Mouse (Mus musculus): ENCODE data around the gene Hmga2. TPM values are rescaled to one million over a fixed set of nuclear protein-coding genes. Genes with fewer than 3 reads are reported as not detected.
A peak's percentile ranks its signal among the peaks of the same experiment; 100 is the strongest.
"Not testable (repeated sequence)": the region's sequence is repeated elsewhere in the genome, so short reads cannot be mapped to it uniquely, and the experiment has no call there.

Gene Hmga2
- polyA plus RNA-seq, 1 experiment from 2014 or later: 21.1 TPM

DNA sequence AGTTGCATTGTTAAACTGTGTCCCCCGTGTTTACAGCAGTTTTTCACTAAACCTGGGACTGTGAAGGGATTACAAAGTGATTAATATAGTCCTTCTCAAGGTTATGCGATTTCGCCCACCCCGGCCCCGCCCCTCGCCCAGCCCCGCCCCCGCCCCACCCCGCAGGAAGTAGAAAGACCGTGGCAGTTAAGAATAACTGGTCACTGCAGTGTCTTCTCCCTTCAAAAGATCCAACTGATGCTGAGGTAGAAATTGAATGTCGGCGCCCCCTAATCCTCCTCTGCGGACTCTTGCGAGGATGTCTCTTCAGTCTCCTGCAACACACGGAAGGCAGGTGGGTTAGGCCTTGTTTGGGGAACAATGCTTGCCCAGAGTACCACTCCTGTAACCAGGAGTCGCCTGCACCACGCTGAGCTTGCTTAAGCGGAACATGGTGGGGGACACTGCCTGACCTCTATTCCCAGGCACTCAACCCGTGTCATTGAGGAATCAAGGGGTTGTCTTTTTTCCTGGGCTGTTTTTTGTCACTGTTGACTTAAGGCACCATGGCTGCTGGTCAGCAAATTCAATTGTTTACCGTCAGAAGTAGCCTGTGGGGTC, 112.2 kb downstream of the Hmga2 start:
- Histone ChIP-seq H3K9me3 (ENCODE audit: control insufficient read depth, low read length) (no peaks in the 10 kb centered on the region), H3K4me1 (ENCODE audit: control insufficient read depth, insufficient read depth, low read length) (peaks cover 27% of the 10 kb centered on the region), H3K4me3 (ENCODE audit: low read length) (no peak overlapping the region), H3K36me3 (ENCODE audit: control insufficient read depth, insufficient read depth, low read length) (no peaks in the 10 kb centered on the region), H3K4me2 (ENCODE audit: low read depth, low read length) (no peak overlapping the region), H3K9ac (ENCODE audit: low read depth, low read length) (no peak overlapping the region), H3K27ac (ENCODE audit: low read length) (0 out of 2 replicates have a peak overlapping the region, but pooled peaks have one; percentile 9), H3K27me3 (replicated peaks; ENCODE audit: control insufficient read depth, insufficient read depth, low read length) (no peaks in the 10 kb centered on the region)
- no peak for ATAC-seq
- 54% methylated on average over 20 of the region's 20 CpGs for WGBS

DNA sequence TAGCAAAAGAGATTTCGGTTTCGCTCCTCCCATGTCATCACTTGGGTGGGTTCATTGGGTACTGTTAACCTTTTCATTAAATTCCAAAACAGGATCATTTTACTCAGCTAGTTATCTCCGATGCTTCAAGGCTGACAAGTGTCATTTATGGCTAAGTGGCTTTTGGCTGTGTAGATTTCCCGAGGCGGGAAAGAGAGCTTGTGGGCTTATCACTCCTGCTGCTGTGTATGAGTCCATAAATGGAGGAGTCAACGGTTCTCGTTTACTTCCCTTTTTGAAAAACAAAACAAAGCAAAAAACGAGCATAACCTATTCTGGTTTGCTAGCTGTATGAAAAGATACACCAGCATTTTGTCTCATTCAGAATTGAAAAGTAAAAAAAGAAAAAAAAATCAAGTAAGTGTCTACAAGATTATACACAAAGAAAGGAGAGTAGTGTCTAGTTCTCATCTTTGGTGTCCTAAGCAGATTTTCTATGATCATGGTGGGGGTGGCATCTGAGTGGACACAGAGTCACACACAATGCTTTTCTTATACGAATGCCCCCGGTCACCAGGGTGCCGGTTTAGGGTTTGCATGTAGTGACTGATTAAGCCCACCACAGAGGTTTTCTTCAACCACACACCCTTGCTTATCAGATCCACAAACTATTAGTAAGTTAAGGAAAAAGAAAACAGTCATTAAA, 112.8 kb downstream of the Hmga2 start:
- H3K27me3 ChIP-seq (replicated peaks; ENCODE audit: control insufficient read depth, insufficient read depth, low read length); H3K9me3 ChIP-seq (ENCODE audit: control insufficient read depth, low read length); ATAC-seq; H3K36me3 ChIP-seq (ENCODE audit: control insufficient read depth, insufficient read depth, low read length); H3K4me3 ChIP-seq (ENCODE audit: low read length); H3K4me2 ChIP-seq (ENCODE audit: low read depth, low read length); H3K9ac ChIP-seq (ENCODE audit: low read depth, low read length); H3K27ac ChIP-seq (ENCODE audit: low read length): not testable (repeated sequence)
- peaks cover 26% of the 10 kb centered on the region for H3K4me1 ChIP-seq (ENCODE audit: control insufficient read depth, insufficient read depth, low read length)
- WGBS: 83% methylated on average over 8 of the region's 11 CpGs

GRCm38 (mm10) chr10:120354523-120355030, 121.7 kb downstream of the Hmga2 start:
- no peak for ATAC-seq
- WGBS: 48% methylated on average over 13 of the region's 13 CpGs
- peaks cover 12% of the 10 kb centered on the region for H3K4me1 ChIP-seq (ENCODE audit: control insufficient read depth, insufficient read depth, low read length)
- H3K9me3 ChIP-seq (ENCODE audit: control insufficient read depth, low read length): no peaks in the 10 kb centered on the region
- no peaks in the 10 kb centered on the region for H3K36me3 ChIP-seq (ENCODE audit: control insufficient read depth, insufficient read depth, low read length)
- H3K4me3 ChIP-seq (ENCODE audit: low read length): no peak overlapping the region
- no peak overlapping the region for H3K4me2 ChIP-seq (ENCODE audit: low read depth, low read length)
- no peak overlapping the region for H3K9ac ChIP-seq (ENCODE audit: low read depth, low read length)
- H3K27me3 ChIP-seq (replicated peaks; ENCODE audit: control insufficient read depth, insufficient read depth, low read length): no peaks in the 10 kb centered on the region
- H3K27ac ChIP-seq (ENCODE audit: low read length): no peak overlapping the region

- no peaks in the 10 kb centered on the region for H3K4me1 ChIP-seq (ENCODE audit: control insufficient read depth, insufficient read depth, low read length)
- 87% methylated on average over 6 of the region's 6 CpGs for WGBS
Observed at GRCm38 (mm10) chr10:120345325-120345724, 130.9 kb downstream of the Hmga2 start.

DNA sequence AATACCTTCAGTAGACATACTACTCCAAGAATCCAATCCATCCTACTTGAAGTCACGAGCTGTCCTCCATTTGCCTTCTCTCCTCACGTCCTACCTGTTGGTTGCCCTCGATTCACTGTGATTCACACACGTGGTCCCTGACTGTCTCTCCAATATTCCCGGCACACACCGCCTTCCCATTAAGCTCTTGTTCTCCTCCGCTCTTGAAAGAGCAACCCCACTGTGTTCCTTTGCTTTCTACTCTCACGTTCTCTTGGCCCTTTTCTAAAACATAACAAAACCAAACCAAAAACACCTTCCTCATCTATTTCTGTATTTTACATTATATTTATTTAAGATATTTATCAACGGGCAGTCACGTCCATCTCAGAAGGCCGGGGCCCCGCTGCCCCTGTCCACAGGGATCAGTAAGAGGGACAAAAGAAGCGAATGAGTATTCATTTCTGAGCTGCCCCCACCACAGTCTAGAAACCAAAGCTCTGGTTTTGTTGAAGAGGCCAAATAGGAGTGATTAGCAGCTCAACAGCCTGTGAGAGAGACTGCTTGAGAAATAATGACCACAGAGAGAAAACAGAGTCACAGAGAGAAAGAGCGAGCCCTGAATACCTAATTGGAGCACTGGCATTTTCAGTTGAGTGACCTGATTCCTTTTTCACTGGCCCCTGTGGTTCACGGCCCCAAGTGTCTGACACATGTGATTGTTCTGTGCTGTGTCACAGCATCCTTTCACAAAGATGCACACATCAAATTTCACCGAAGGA, 131.5 kb downstream of the Hmga2 start:
- ATAC-seq: no peak

More at GRCm38 (mm10) chr10:120345325-120345724, 130.9 kb downstream of the Hmga2 start:
- H3K27me3 ChIP-seq (replicated peaks; ENCODE audit: control insufficient read depth, insufficient read depth, low read length): no peaks in the 10 kb centered on the region
- H3K36me3 ChIP-seq (ENCODE audit: control insufficient read depth, insufficient read depth, low read length): no peaks in the 10 kb centered on the region
- no peak for ATAC-seq
- H3K9me3 ChIP-seq (ENCODE audit: control insufficient read depth, low read length): no peaks in the 10 kb centered on the region
- H3K4me2 ChIP-seq (ENCODE audit: low read depth, low read length): no peak overlapping the region
- no peak overlapping the region for H3K9ac ChIP-seq (ENCODE audit: low read depth, low read length)
- H3K27ac ChIP-seq (ENCODE audit: low read length): no peak overlapping the region
- H3K4me3 ChIP-seq (ENCODE audit: low read length): no peak overlapping the region

GRCm38 (mm10) chr10:120339906-120340305, 136.4 kb downstream of the Hmga2 start:
- H3K4me1 ChIP-seq (ENCODE audit: control insufficient read depth, insufficient read depth, low read length); H3K27ac ChIP-seq (ENCODE audit: low read length); H3K9me3 ChIP-seq (ENCODE audit: control insufficient read depth, low read length); H3K27me3 ChIP-seq (replicated peaks; ENCODE audit: control insufficient read depth, insufficient read depth, low read length); H3K36me3 ChIP-seq (ENCODE audit: control insufficient read depth, insufficient read depth, low read length); H3K9ac ChIP-seq (ENCODE audit: low read depth, low read length); ATAC-seq; H3K4me3 ChIP-seq (ENCODE audit: low read length); H3K4me2 ChIP-seq (ENCODE audit: low read depth, low read length): not testable (repeated sequence)
- WGBS: 85% methylated on average over 2 of the region's 2 CpGs

More for the DNA sequence above, 131.5 kb downstream of the Hmga2 start:
- Histone ChIP-seq H3K4me1 (ENCODE audit: control insufficient read depth, insufficient read depth, low read length) (no peaks in the 10 kb centered on the region), H3K36me3 (ENCODE audit: control insufficient read depth, insufficient read depth, low read length) (no peaks in the 10 kb centered on the region), H3K27ac (ENCODE audit: low read length) (no peak overlapping the region), H3K4me3 (ENCODE audit: low read length) (no peak overlapping the region), H3K9me3 (ENCODE audit: control insufficient read depth, low read length) (no peaks in the 10 kb centered on the region), H3K27me3 (replicated peaks; ENCODE audit: control insufficient read depth, insufficient read depth, low read length) (no peaks in the 10 kb centered on the region), H3K4me2 (ENCODE audit: low read depth, low read length) (no peak overlapping the region), H3K9ac (ENCODE audit: low read depth, low read length) (no peak overlapping the region)
- WGBS: 85% methylated on average over 16 of the region's 16 CpGs

DNA sequence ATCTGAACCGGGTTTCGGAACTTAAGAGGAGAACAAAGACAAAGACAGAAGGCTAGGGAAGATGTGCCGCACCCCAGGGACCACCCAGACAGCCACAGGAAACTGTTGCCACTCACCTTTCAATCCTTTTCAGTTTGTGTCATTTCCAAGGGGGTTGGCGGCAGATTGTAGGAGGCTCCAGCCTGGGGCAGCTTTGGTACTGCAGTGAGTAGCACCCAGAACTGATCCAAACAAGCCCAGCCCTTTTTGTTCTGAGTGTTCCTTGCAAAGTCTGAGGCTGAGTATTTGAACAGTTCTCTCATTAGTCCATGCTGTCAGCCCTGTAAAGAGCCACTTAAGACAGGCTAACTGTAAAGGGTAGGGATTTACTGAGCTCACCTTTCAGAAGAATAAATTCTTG, 136.9 kb downstream of the Hmga2 start:
- H3K27me3 ChIP-seq (replicated peaks; ENCODE audit: control insufficient read depth, insufficient read depth, low read length): no peaks in the 10 kb centered on the region
- WGBS: 63% methylated on average over 4 of the region's 4 CpGs

GRCm38 (mm10) chr10:120338841-120339240, 137.4 kb downstream of the Hmga2 start:
- Histone ChIP-seq H3K36me3 (ENCODE audit: control insufficient read depth, insufficient read depth, low read length) (no peaks in the 10 kb centered on the region), H3K9ac (ENCODE audit: low read depth, low read length) (no peak overlapping the region), H3K4me1 (ENCODE audit: control insufficient read depth, insufficient read depth, low read length) (no peaks in the 10 kb centered on the region), H3K27me3 (replicated peaks; ENCODE audit: control insufficient read depth, insufficient read depth, low read length) (no peaks in the 10 kb centered on the region), H3K9me3 (ENCODE audit: control insufficient read depth, low read length) (no peaks in the 10 kb centered on the region), H3K27ac (ENCODE audit: low read length) (no peak overlapping the region), H3K4me3 (ENCODE audit: low read length) (no peak overlapping the region), H3K4me2 (ENCODE audit: low read depth, low read length) (no peak overlapping the region)
- WGBS: 76% methylated on average over 5 of the region's 5 CpGs
- ATAC-seq: no peak

More for the DNA sequence above, 136.9 kb downstream of the Hmga2 start:
- Histone ChIP-seq H3K4me1 (ENCODE audit: control insufficient read depth, insufficient read depth, low read length) (no peaks in the 10 kb centered on the region), H3K9ac (ENCODE audit: low read depth, low read length) (no peak overlapping the region), H3K4me3 (ENCODE audit: low read length) (no peak overlapping the region), H3K9me3 (ENCODE audit: control insufficient read depth, low read length) (no peaks in the 10 kb centered on the region), H3K4me2 (ENCODE audit: low read depth, low read length) (no peak overlapping the region), H3K27ac (ENCODE audit: low read length) (no peak overlapping the region), H3K36me3 (ENCODE audit: control insufficient read depth, insufficient read depth, low read length) (no peaks in the 10 kb centered on the region)
- ATAC-seq: no peak

- ATAC-seq; H3K27ac ChIP-seq (ENCODE audit: low read length); H3K4me3 ChIP-seq (ENCODE audit: low read length); H3K9me3 ChIP-seq (ENCODE audit: control insufficient read depth, low read length); H3K27me3 ChIP-seq (replicated peaks; ENCODE audit: control insufficient read depth, insufficient read depth, low read length); H3K4me1 ChIP-seq (ENCODE audit: control insufficient read depth, insufficient read depth, low read length); H3K9ac ChIP-seq (ENCODE audit: low read depth, low read length); H3K36me3 ChIP-seq (ENCODE audit: control insufficient read depth, insufficient read depth, low read length); H3K4me2 ChIP-seq (ENCODE audit: low read depth, low read length): not testable (repeated sequence)
- WGBS: 73% methylated on average over 1 of the region's 1 CpGs
Observed at GRCm38 (mm10) chr10:120338431-120338830, 137.8 kb downstream of the Hmga2 start.
